Mouse (Mus musculus) liver, adult 2 months (tissue): ENCODE results near the gene Foxd1. TPM values are rescaled to one million over a fixed set of nuclear protein-coding genes. Genes with fewer than 3 reads are reported as not detected.

ENCODE experiments used
- DNase-seq: peaks from one replicate; pipeline ENCODE4 v3.0.0-alpha.2; 2011; ENCODE audit warnings: low read depth, low spot score; ENCODE audit errors: extremely low read depth
- H3K27ac ChIP-seq: fragments of 200-500 bp; replicated peaks from 2 replicates; pipeline ENCODE4 v1.5.1; 2012; ENCODE audit warnings: low read depth, mild to moderate bottlenecking, control low read depth, inconsistent platforms, low read length; ENCODE audit not compliant: insufficient read depth
- H3K27me3 ChIP-seq: fragments of 200-500 bp; 2 replicates; pipeline ENCODE4 v1.6.1; 2012; ENCODE audit warnings: mild to moderate bottlenecking, moderate library complexity, low read length, inconsistent platforms; ENCODE audit not compliant: control insufficient read depth, insufficient read depth
- H3K36me3 ChIP-seq: fragments of 200-500 bp; 2 replicates; pipeline ENCODE4 v1.6.1; 2012; ENCODE audit warnings: low read length, inconsistent platforms; ENCODE audit not compliant: control insufficient read depth, insufficient read depth
- H3K4me1 ChIP-seq: fragments of 200-500 bp; 2 replicates; pipeline ENCODE4 v1.6.1; 2011; ENCODE audit warnings: low read length; ENCODE audit not compliant: control insufficient read depth, insufficient read depth
- H3K4me3 ChIP-seq: fragments of 200-500 bp; 2 replicates; pipeline ENCODE4 v1.5.1; 2011; ENCODE audit warnings: low read depth, mild to moderate bottlenecking, control low read depth, low read length, moderate library complexity; ENCODE audit not compliant: insufficient read depth
- H3K79me2 ChIP-seq: fragments of 200-500 bp; 2 replicates; pipeline ENCODE4 v1.6.1; 2012; ENCODE audit warnings: inconsistent platforms, mild to moderate bottlenecking, low read length, moderate library complexity; ENCODE audit not compliant: control insufficient read depth, insufficient read depth
- H3K9ac ChIP-seq: fragments of 200-500 bp; 2 replicates; pipeline ENCODE4 v1.6.1; 2012; ENCODE audit warnings: low read depth, mild to moderate bottlenecking, control low read depth, inconsistent platforms, low read length
- CTCF ChIP-seq: fragments of 200-500 bp; IDR thresholded peaks from 2 replicates; pipeline ENCODE4 v1.5.1; 2011; ENCODE audit warnings: low read depth, low read length, control low read depth
- POLR2A ChIP-seq: fragments of 200-500 bp; IDR thresholded peaks from 2 replicates; pipeline ENCODE4 v1.6.1; 2011; ENCODE audit warnings: low read length, control low read depth; ENCODE audit not compliant: insufficient read depth; ENCODE audit errors: extremely low read depth
- WGBS: fragments of 180-500 bp; shearing (Covaris S2); methylation state at CpG from one replicate; pipeline ENCODE4 v1.1.7; 2018; 5-methylcytosine and 5-hydroxymethylcytosine counted together
- polyA plus RNA-seq: library from polyadenylated mRNA; depleted of rRNA; stranded (reverse); fragments of >200 nt; gene quantifications from 2 replicates; pipeline ENCODE4 v1.2.3, GENCODE M21; 2012; rRNA removed
- total RNA-seq: library from RNA; depleted of rRNA; stranded (reverse); fragments of >200 nt; gene quantifications from 2 replicates; pipeline ENCODE4 v1.2.3, GENCODE M21; 2014; rRNA removed

The Foxd1 gene
- total RNA-seq (not detected in 2 replicates), polyA plus RNA-seq (not detected in 2 replicates)

DNA sequence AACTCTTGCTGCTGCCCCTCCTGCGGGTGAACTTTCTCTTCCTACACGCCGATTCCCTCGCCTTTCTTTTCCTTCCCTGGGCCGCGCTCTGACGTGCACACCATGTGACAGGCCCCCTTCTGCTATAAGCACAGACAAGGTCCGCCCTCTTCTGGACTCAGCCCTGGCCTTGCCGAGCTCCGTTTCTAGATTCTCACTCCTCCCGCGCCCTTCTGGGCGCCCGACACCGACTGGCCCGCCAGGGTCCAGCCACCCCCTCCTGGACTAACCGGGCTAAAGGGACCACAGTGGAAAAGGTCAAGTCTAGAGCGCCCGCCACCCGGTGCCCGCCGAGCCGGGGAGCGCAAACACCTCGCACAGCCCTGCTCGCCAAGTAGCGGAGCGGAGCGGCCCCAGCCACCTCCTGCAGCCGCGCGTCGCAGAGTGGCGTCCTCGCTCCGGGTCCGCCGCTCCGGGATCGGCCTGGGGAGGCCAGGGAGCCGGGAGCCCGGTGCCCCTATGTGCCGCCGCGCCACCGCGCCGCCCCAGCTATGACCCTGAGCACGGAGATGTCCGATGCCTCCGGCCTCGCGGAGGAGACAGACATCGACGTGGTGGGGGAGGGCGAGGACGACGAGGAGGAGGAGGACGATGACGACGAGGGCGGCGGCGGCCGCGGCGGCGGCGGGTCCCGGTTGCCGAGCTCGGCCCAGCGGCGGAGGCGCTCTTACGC, at the start of gene Foxd1:
Gene Foxd1 (plus strand): TSS at position 153 of the 712 bp plus-strand sequence.
- Histone ChIP-seq H3K27me3 (peaks cover 50% of the 10 kb centered on the region), H3K36me3 (no peaks in the 10 kb centered on the region), H3K4me1 (peaks cover 4% of the 10 kb centered on the region; the same call in 1 of the 2 replicates), H3K4me3 (peak within 1 kb of the TSS; percentile 34; the same call in 1 of the 2 replicates), H3K27ac (no peak within 1 kb of the TSS), H3K79me2 (no peaks in the 10 kb centered on the region), H3K9ac (no peak within 1 kb of the TSS)
- no peak for DNase-seq
- TF ChIP-seq POLR2A = no peak
- no peak for TF ChIP-seq CTCF
- 2% methylated on average over 76 of the region's 76 CpGs for WGBS

DNA sequence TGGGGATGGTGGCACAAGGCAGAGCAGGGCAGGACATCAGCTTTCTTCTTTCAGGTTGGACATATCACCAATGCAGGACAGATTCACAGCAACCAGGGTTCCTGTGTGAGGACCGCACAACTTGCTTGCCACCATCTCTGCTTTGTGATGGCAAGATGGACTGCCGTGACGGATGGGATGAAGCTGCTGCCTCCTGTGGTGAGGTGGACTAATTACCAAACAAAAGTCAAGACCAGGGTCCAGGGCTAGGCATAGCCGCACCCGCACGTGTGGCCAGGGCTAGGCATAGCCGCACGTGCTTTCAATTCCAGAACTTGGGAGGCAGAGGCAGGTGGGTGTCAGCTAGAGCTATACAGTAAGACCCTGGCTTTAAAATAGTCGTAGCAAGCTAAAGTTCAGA, 48.8 kb upstream of the Foxd1 start:
- no peak overlapping the region for H3K9ac ChIP-seq
- WGBS = 93% methylated on average over 9 of the region's 9 CpGs

DNA sequence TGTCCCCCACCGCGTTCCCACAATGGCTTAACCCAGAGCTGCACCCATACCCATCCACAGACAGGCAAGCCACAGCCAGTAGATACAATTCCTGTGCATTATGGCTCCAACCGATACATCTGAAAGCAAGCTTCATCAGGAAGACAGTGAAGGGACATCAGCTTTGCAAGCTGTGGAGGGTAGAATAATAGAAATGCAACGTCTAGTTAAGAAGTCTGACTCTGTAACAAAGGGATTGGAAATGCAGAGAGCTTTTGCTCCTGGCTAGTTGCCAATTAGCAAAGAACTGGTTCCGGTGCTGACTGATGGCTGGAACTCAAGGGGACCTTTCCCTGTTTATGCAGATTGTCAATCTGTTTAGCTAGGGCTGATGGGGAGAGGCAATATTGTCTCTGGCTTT, 47.6 kb upstream of the Foxd1 start:
- DNase-seq = no peak
- H3K4me3 ChIP-seq = no peak overlapping the region
- H3K27me3 ChIP-seq = no peaks in the 10 kb centered on the region
- H3K27ac ChIP-seq = no peak overlapping the region
- peaks cover 26% of the 10 kb centered on the region for H3K36me3 ChIP-seq
- H3K4me1 ChIP-seq = no peaks in the 10 kb centered on the region
- no peak overlapping the region for H3K9ac ChIP-seq
- H3K79me2 ChIP-seq = no peaks in the 10 kb centered on the region
- WGBS = 37% methylated on average over 5 of the region's 5 CpGs
- no peak for TF ChIP-seq CTCF
- no peak for TF ChIP-seq POLR2A

More for the DNA sequence above, 48.8 kb upstream of the Foxd1 start:
- H3K36me3 ChIP-seq = peaks cover 14% of the 10 kb centered on the region
- H3K4me3 ChIP-seq = no peak overlapping the region
- H3K27ac ChIP-seq = no peak overlapping the region
- no peaks in the 10 kb centered on the region for H3K4me1 ChIP-seq
- no peaks in the 10 kb centered on the region for H3K27me3 ChIP-seq
- TF ChIP-seq POLR2A = no peak
- TF ChIP-seq CTCF = no peak
- DNase-seq = no peak
- no peaks in the 10 kb centered on the region for H3K79me2 ChIP-seq

DNA sequence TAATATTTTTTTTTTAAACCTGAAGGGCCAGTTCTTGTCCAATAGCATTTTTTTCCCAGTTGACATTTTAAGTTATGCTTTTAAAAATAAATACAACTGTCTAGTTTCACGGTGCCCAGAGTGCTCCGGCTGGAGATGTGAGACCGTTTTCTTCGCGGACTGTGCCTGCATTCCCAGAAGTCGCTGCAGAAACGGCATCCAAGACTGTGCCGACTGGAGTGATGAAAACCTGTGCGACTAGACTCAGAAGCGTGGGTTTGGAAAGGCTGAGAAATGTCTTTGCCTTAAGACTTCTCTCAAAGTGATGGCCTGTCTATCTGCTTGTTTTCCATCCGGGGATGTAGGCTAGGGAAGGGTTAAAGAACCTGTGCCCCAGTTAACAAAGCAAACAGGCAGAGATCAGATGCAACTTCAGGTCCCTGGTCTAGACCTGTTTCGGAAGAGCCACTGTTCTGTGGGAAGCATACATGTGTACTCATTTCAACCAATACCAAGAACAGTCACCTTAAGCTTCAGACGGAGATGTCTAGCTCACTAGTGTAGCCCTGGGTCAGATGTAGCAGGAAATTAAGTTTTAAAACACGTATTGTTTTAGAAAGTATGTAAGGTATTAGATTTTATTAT, 47.1 kb upstream of the Foxd1 start:
- H3K79me2 ChIP-seq = no peaks in the 10 kb centered on the region
- 43% methylated on average over 14 of the region's 14 CpGs for WGBS
- no peak for TF ChIP-seq POLR2A
- TF ChIP-seq CTCF = no peak
- H3K4me1 ChIP-seq = no peaks in the 10 kb centered on the region
- DNase-seq = no peak
- no peak overlapping the region for H3K4me3 ChIP-seq
- no peak overlapping the region for H3K27ac ChIP-seq
- no peaks in the 10 kb centered on the region for H3K27me3 ChIP-seq
- no peak overlapping the region for H3K9ac ChIP-seq
- H3K36me3 ChIP-seq = peaks cover 31% of the 10 kb centered on the region

DNA sequence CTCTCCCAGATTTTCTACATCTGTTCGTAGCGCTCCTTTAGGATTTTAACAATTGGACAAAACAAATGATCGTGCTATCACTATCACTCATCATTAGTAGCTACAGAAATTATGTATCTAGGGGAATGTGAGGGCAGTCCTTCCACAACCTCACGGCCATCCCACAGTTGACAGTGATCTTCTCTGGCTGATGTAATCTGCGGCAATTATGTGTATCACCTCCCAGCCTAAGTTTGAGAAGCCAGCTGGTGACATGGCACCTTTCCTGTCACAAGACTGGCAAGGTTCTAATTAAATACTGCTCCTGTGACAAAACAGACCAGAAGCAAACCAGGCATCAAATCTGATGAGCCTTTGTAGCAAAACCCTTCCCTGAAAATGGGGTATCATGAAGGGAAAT, 46.0 kb upstream of the Foxd1 start:
- Histone ChIP-seq H3K27ac (no peak overlapping the region), H3K36me3 (peaks cover 41% of the 10 kb centered on the region), H3K4me3 (no peak overlapping the region), H3K27me3 (no peaks in the 10 kb centered on the region), H3K9ac (no peak overlapping the region), H3K79me2 (no peaks in the 10 kb centered on the region), H3K4me1 (no peaks in the 10 kb centered on the region)
- DNase-seq = no peak
- 87% methylated on average over 5 of the region's 5 CpGs for WGBS
- no peak for TF ChIP-seq CTCF
- no peak for TF ChIP-seq POLR2A

DNA sequence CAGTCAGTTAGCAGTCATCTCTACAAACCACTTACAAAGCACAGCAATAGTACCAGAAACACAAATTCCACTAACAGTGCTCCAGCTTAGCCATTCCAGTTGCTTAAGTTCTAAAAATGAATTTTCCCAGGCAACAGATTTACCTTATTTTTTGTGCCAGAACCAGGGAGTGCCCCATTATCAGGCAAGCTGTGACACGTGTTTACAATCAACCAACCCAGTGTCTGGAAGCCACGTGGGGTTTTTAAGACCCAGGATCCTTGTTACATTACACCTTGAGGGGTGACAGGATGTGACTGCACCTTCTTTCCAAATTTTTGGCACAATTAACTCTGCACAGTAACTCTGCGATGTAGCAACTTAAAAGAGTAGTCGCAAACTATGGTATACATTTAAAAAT, 45.3 kb upstream of the Foxd1 start:
- WGBS = 85% methylated on average over 4 of the region's 4 CpGs
- Histone ChIP-seq H3K27ac (no peak overlapping the region), H3K9ac (no peak overlapping the region), H3K27me3 (no peaks in the 10 kb centered on the region), H3K79me2 (no peaks in the 10 kb centered on the region), H3K4me3 (no peak overlapping the region), H3K4me1 (no peaks in the 10 kb centered on the region), H3K36me3 (peaks cover 47% of the 10 kb centered on the region)
- DNase-seq = no peak
- TF ChIP-seq POLR2A (no peak), CTCF (no peak)
